Mouse (Mus musculus) ES-E14 (cell line): ENCODE results near the gene Gm17304.

Source experiments
- CHD2 ChIP-seq: IDR thresholded peaks from 2 replicates; pipeline ENCODE4 v1.6.1; 2014; ENCODE audit warnings: mild to moderate bottlenecking, low read depth, low read length, inconsistent platforms
- HCFC1 ChIP-seq: IDR thresholded peaks from 2 replicates; pipeline ENCODE4 v1.6.1; 2012; ENCODE audit warnings: low read length, inconsistent platforms, borderline replicate concordance; ENCODE audit not compliant: insufficient read depth
- MAFK ChIP-seq: IDR thresholded peaks from 2 replicates; pipeline ENCODE4 v1.6.1; 2014; ENCODE audit warnings: mild to moderate bottlenecking, low read depth, low read length, inconsistent platforms; ENCODE audit not compliant: insufficient read depth
- ZC3H11A ChIP-seq: IDR thresholded peaks from 2 replicates; pipeline ENCODE4 v1.6.1; 2012; ENCODE audit warnings: low read depth, mild to moderate bottlenecking, inconsistent platforms, low read length, borderline replicate concordance
- ZNF384 ChIP-seq: IDR thresholded peaks from 2 replicates; pipeline ENCODE4 v1.6.1; 2012; ENCODE audit warnings: low read depth, low read length, inconsistent platforms

GRCm38 (mm10) chr5:106623337-106623736, 14.4 kb downstream of the Gm17304 start:
- TF ChIP-seq HCFC1, result no peak
- TF ChIP-seq ZNF384, result no peak
- no peak for TF ChIP-seq ZC3H11A
- no peak for TF ChIP-seq MAFK
- no peak for TF ChIP-seq CHD2
